Mouse (Mus musculus) cerebellum, adult 18-20 months (tissue): Measurements from ENCODE around the gene Olfr1431.
"Not testable (repeated sequence)": the region's sequence is repeated elsewhere in the genome, so short reads cannot be mapped to it uniquely, and the experiment has no call there.

ENCODE experiments used
- DNase-seq, 2 experiments: peaks; one replicate each; pipeline ENCODE4 v3.0.0; 2021

Gene Olfr1431

GRCm38 (mm10) chr19:12200334-12200733, at the start of gene Olfr1431:
Gene Olfr1431 (plus strand): TSS chr19:12200634.
- no peak for DNase-seq

DNA sequence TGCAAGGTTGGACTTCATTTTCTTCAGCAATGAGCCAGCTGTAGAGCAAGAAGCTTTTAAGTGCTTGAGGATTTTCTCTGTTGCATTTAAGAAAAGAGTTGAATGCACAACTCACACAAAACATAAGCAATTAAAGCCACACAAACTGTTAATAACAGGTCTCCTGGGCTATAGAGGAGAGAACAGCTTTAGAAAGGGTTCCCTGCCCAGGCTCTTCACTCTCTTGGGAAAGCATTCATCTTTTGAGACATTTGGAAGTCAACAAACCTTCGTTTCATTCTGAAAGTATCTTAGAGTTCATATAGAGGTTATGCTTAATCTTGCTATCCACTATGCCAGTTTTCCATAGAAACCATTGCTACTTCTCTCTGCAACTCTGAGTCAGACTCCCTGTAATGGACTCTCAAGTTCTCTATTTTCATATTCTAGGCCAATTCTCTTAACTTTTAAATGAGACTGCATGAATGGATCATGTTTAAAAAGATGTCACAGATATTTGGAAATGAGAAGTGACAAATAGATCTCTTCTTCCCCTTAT, 30.3 kb upstream of the Olfr1431 start, which contains the start of gene Olfr1555-ps1:
TSS of gene Olfr1555-ps1 (minus strand) at position 51 of the 538 bp plus-strand sequence.
- not testable (repeated sequence) for DNase-seq

- not testable (repeated sequence) for DNase-seq
These were observed 25.0 kb upstream of the Olfr1431 start for GRCm38 (mm10) chr19:12175431-12175830.

GRCm38 (mm10) chr19:12199076-12199475, 1.4 kb upstream of the Olfr1431 start:
- DNase-seq: not testable (repeated sequence)

- DNase-seq: not testable (repeated sequence)
These were observed 32.1 kb downstream of the Olfr1431 start, which contains the start of gene Olfr1432 for GRCm38 (mm10) chr19:12232496-12232895. Gene Olfr1432 (minus strand): TSS chr19:12232596.

GRCm38 (mm10) chr19:12241559-12241958, 41.1 kb downstream of the Olfr1431 start, which contains the start of gene Olfr262:
Gene Olfr262 (minus strand): TSS chr19:12241659.
- no peak for DNase-seq

DNA sequence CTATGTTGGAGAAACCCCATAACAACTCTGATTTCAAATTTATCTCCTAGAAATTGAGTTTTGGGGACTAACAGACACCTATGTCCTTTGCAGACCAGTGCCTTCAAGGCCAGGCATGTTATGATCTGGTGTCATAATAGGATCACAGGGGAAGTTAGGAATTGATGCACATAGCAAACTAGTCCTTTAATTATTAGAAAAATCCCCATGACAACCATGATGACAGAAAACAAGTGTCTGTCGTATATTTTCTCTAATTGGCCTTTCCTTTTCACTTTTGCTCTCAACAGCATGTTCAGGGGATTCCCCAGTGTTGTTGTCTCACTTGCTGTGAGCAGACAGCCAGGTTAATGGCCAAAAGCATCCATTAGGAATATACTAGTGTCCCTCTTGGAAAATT, 60.3 kb downstream of the Olfr1431 start, which contains the start of gene Olfr235:
TSS of gene Olfr235 (plus strand) at position 301 of the 400 bp plus-strand sequence.
- DNase-seq: no peak
